Mouse (Mus musculus) liver, embryonic 11.5 days (tissue): ENCODE measurements around the gene Tbc1d17. TPM values are rescaled to one million over a fixed set of nuclear protein-coding genes. Genes with fewer than 3 reads are reported as not detected.

Experiments used
- microRNA counts: library from miRNA; unstranded; fragments of <30 nt; microRNA quantifications from one replicate; lab custom pipeline; 2015
- microRNA-seq: library from miRNA; unstranded; fragments of <30 nt; microRNA quantifications from one replicate; pipeline ENCODE4, GENCODE M21; 2017; ENCODE audit warnings: borderline number of aligned reads
- polyA plus RNA-seq: library from polyadenylated mRNA; unstranded; fragments of >200 nt; fragmentation: Nextera tagmentation; extraction: Ambion mirVana; gene quantifications from 2 replicates; pipeline ENCODE4 v1.2.1, GENCODE M21; 2014

Gene Tbc1d17
- polyA plus RNA-seq, 1 experiment from 2014 or later: 53.3 TPM

MicroRNAs encoded within 50 kb of the gene (microRNA counts, 519-probe panel; counts per million panel counts)
- microRNA mmu-miR-707 (lab: Ali Mortazavi, UCI): not detected

Small RNA genes lying within 50 kb of the gene (microRNA-seq; reads per million reads assigned to microRNA genes)
- not detected for gene Mir707

Other genes starting within 250 kb of the Tbc1d17 start
- gene Myh14, start 178.2 kb downstream of the Tbc1d17 start, polyA plus RNA-seq: 0.66 and 0.68 TPM in 2 replicates
- not detected in 2 replicates for gene Izumo2, start 140.3 kb downstream of the Tbc1d17 start, polyA plus RNA-seq
- 36.4 and 39.2 TPM in 2 replicates for gene Vrk3, start 100.7 kb downstream of the Tbc1d17 start, polyA plus RNA-seq
- gene Zfp473, start 98.0 kb downstream of the Tbc1d17 start, polyA plus RNA-seq: 2.7 TPM in 2 replicates
- 85.7 and 91.4 TPM in 2 replicates for gene Nup62, start 33.0 kb downstream of the Tbc1d17 start, polyA plus RNA-seq
- 1.3 and 2.9 TPM in 2 replicates for gene Il4i1, start 32.7 kb downstream of the Tbc1d17 start, polyA plus RNA-seq
- gene Atf5, start 32.4 kb downstream of the Tbc1d17 start, polyA plus RNA-seq: 3.9 and 4.2 TPM in 2 replicates
- 46.5 and 53.9 TPM in 2 replicates for gene Akt1s1, start 88 bp downstream of the Tbc1d17 start, polyA plus RNA-seq
- 30.9 and 32.5 TPM in 2 replicates for gene Pnkp, start 8.1 kb upstream of the Tbc1d17 start, polyA plus RNA-seq
- 162 and 164 TPM in 2 replicates for gene Ptov1, start 20.7 kb upstream of the Tbc1d17 start, polyA plus RNA-seq
- gene Med25, start 43.6 kb upstream of the Tbc1d17 start, polyA plus RNA-seq: 66.8 and 72.5 TPM in 2 replicates
- 15.5 and 17.6 TPM in 2 replicates for gene Fuz, start 47.0 kb upstream of the Tbc1d17 start, polyA plus RNA-seq
- 100 and 111 TPM in 2 replicates for gene Ap2a1, start 80.4 kb upstream of the Tbc1d17 start, polyA plus RNA-seq
- gene Tsks, start 94.1 kb upstream of the Tbc1d17 start, polyA plus RNA-seq: 0.10 TPM in 1 of 2 replicates, not detected in the other
- 8.2 and 8.5 TPM in 2 replicates for gene Cpt1c, start 125.8 kb upstream of the Tbc1d17 start, polyA plus RNA-seq
- gene Prmt1, start 137.5 kb upstream of the Tbc1d17 start, polyA plus RNA-seq: 175 and 186 TPM in 2 replicates
- gene Irf3, start 148.6 kb upstream of the Tbc1d17 start, polyA plus RNA-seq: 76.2 and 88.4 TPM in 2 replicates
- 39.6 and 41.1 TPM in 2 replicates for gene Bcl2l12, start 149.6 kb upstream of the Tbc1d17 start, polyA plus RNA-seq
- 37.5 and 40.1 TPM in 2 replicates for gene Scaf1, start 167.3 kb upstream of the Tbc1d17 start, polyA plus RNA-seq
- gene Rras, start 168.9 kb upstream of the Tbc1d17 start, polyA plus RNA-seq: 19.3 and 21.6 TPM in 2 replicates
- gene Prr12, start 203.8 kb upstream of the Tbc1d17 start, polyA plus RNA-seq: 7.3 and 8.7 TPM in 2 replicates
- gene Nosip, start 213.3 kb upstream of the Tbc1d17 start, polyA plus RNA-seq: 60.9 and 63.0 TPM in 2 replicates
- 12.0 and 12.4 TPM in 2 replicates for gene Prrg2, start 213.6 kb upstream of the Tbc1d17 start, polyA plus RNA-seq
- 146 and 163 TPM in 2 replicates for gene Rcn3, start 243.1 kb upstream of the Tbc1d17 start, polyA plus RNA-seq